Mouse (Mus musculus): ENCODE measurements at regions not wholly inside any gene's neighbourhood (a gene's known extent, or its start where the extent isn't known, plus 50 kb on each side); places are given as distances from the start of the nearest gene placed in this dataset.

DNA sequence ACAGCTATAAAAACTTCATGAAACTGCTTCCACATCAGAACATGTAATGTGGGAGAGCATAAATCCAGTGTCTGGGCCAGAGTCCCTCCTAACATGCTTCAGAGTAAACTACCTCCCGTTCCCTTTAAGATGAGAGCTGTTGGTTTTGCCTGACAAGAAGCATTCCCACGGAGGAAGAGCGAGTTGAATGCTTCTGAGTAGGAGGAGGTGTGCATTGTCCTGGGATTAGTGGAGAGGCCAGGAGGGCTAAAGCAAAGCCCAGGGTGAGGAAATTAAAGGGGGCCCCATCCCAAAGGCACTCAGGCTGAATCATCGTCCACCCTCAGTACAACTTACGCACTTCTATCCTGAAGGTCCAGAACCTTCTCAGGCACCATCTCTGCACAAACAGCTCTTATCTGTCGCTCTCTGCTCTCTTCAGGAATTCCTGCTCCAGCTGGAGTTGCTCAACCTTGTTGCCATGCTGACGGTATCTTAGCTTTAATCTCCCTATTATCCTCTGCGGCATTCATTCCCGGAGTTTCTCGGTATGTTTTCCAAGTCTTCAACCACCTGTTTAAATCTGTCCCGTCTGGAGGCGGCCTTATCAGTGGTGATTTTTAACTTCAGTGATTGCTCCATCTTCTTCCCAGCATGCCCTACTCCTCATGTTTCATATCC is 85.9 kb upstream of the Magi3 start:
- TF ChIP-seq CTCF (conservative IDR thresholded peaks at IDR 0.05; ENCODE audit: insufficient read depth, insufficient read length, low read depth, low read length), result no peak
- TF ChIP-seq POLR2A (IDR thresholded peaks at IDR 0.05; ENCODE audit: low read depth, low read length), result no peak

Data from kidney, adult 2 months (tissue).